Mouse (Mus musculus): Measurements from ENCODE around the gene Mtus2. TPM values are rescaled to one million over a fixed set of nuclear protein-coding genes. Genes with fewer than 3 reads are reported as not detected.

Mtus2 gene
- total RNA-seq, 1 experiment = 11.0 TPM

GRCm38 (mm10) chr5:148069909-148070308 is 112.8 kb downstream of the Mtus2 start:
- H3K4me1 ChIP-seq (ENCODE audit: control insufficient read depth in 2 of 2, insufficient read depth in 2 of 2, low read length in 2 of 2, poor library complexity in 1 of 2) = no peaks in the 10 kb centered on the region
- in situ Hi-C loops (cut with MboI; ENCODE audit: low sequenced_read_pairs in 2 of 2, unreplicated experiment in 2 of 2) = loop anchor here in 1 of 2 experiments (10.0 kb wide), 1 partner anchor 175 kb away; no protein-coding TSS in a partner anchor
- no peak overlapping the region for H3K4me3 ChIP-seq (ENCODE audit: insufficient read depth in 1 of 2, low read depth in 1 of 2, low read length in 2 of 2, poor library complexity in 1 of 2, severe bottlenecking in 1 of 2)
- H3K9me3 ChIP-seq (ENCODE audit: control insufficient read depth, insufficient read depth, low read depth, low read length) = no peaks in the 10 kb centered on the region
- no peak overlapping the region for H3K9ac ChIP-seq (ENCODE audit: insufficient read depth, low read depth, low read length, poor library complexity, severe bottlenecking)
- H3K27ac ChIP-seq (ENCODE audit: insufficient read depth, low read depth, low read length, poor library complexity, severe bottlenecking) = no peak overlapping the region
- no peak for TF ChIP-seq HCFC1 (IDR thresholded peaks at IDR 0.05; ENCODE audit: borderline replicate concordance, insufficient read depth, low read length)
- 0 out of 2 replicates have a peak, but pooled peaks have one; percentile 50 for TF ChIP-seq MAFK (IDR thresholded peaks at IDR 0.05; ENCODE audit: insufficient read depth, low read depth, low read length)
- no peak for TF ChIP-seq CHD2 (IDR thresholded peaks at IDR 0.05; ENCODE audit: low read depth, low read length)
- TF ChIP-seq ZNF384 (IDR thresholded peaks at IDR 0.05; ENCODE audit: low read depth, low read length) = no peak
- peak; percentile 31 for DNase-seq (ENCODE audit: low read depth, low spot score)
- no peaks in the 10 kb centered on the region for H3K36me3 ChIP-seq (ENCODE audit: control insufficient read depth, insufficient read depth, low read length, poor library complexity, severe bottlenecking)

GRCm38 (mm10) chr5:148071800-148072199 is 114.7 kb downstream of the Mtus2 start:
- DNase-seq (ENCODE audit: low read depth, low spot score) = peak; percentile 38
- no peak for TF ChIP-seq ZC3H11A (IDR thresholded peaks at IDR 0.05; ENCODE audit: borderline replicate concordance, low read depth, low read length)
- TF ChIP-seq MAFK (IDR thresholded peaks at IDR 0.05; ENCODE audit: insufficient read depth, low read depth, low read length) = no peak
- in situ Hi-C loops (cut with MboI; ENCODE audit: low sequenced_read_pairs in 2 of 2, unreplicated experiment in 2 of 2) = loop anchor here in 1 of 2 experiments (10.0 kb wide), 1 partner anchor 173 kb away; no protein-coding TSS in a partner anchor

GRCm38 (mm10) chr5:148073461-148073860 is 116.3 kb downstream of the Mtus2 start:
- Histone ChIP-seq H3K4me3 (ENCODE audit: insufficient read depth in 1 of 2, low read depth in 1 of 2, low read length in 2 of 2, poor library complexity in 1 of 2, severe bottlenecking in 1 of 2) (no peak overlapping the region), H3K27ac (ENCODE audit: insufficient read depth, low read depth, low read length, poor library complexity, severe bottlenecking) (no peak overlapping the region), H3K36me3 (ENCODE audit: control insufficient read depth, insufficient read depth, low read length, poor library complexity, severe bottlenecking) (no peaks in the 10 kb centered on the region), H3K9ac (ENCODE audit: insufficient read depth, low read depth, low read length, poor library complexity, severe bottlenecking) (no peak overlapping the region), H3K9me3 (ENCODE audit: control insufficient read depth, insufficient read depth, low read depth, low read length) (no peaks in the 10 kb centered on the region), H3K4me1 (ENCODE audit: control insufficient read depth in 2 of 2, insufficient read depth in 2 of 2, low read length in 2 of 2, poor library complexity in 1 of 2) (0 out of 4 replicates have a peak, but pooled peaks cover 0 to 2% of the 10 kb centered on the region in 2 experiments)
- TF ChIP-seq HCFC1 (IDR thresholded peaks at IDR 0.05; ENCODE audit: borderline replicate concordance, insufficient read depth, low read length) (no peak), CHD2 (IDR thresholded peaks at IDR 0.05; ENCODE audit: low read depth, low read length) (no peak), MAFK (IDR thresholded peaks at IDR 0.05; ENCODE audit: insufficient read depth, low read depth, low read length) (no peak), ZNF384 (IDR thresholded peaks at IDR 0.05; ENCODE audit: low read depth, low read length) (no peak), ZC3H11A (IDR thresholded peaks at IDR 0.05; ENCODE audit: borderline replicate concordance, low read depth, low read length) (no peak)
- peak; percentile 34 for DNase-seq (ENCODE audit: low read depth, low spot score)
- in situ Hi-C loops (cut with MboI; ENCODE audit: low sequenced_read_pairs in 2 of 2, unreplicated experiment in 2 of 2) = loop anchor here in 1 of 2 experiments (10.0 kb wide), 1 partner anchor 171 kb away; no protein-coding TSS in a partner anchor

More at GRCm38 (mm10) chr5:148071800-148072199, 114.7 kb downstream of the Mtus2 start:
- Histone ChIP-seq H3K27ac (ENCODE audit: insufficient read depth, low read depth, low read length, poor library complexity, severe bottlenecking) (no peak overlapping the region), H3K4me3 (ENCODE audit: insufficient read depth in 1 of 2, low read depth in 1 of 2, low read length in 2 of 2, poor library complexity in 1 of 2, severe bottlenecking in 1 of 2) (no peak overlapping the region), H3K4me1 (ENCODE audit: control insufficient read depth in 2 of 2, insufficient read depth in 2 of 2, low read length in 2 of 2, poor library complexity in 1 of 2) (no peaks in the 10 kb centered on the region), H3K36me3 (ENCODE audit: control insufficient read depth, insufficient read depth, low read length, poor library complexity, severe bottlenecking) (no peaks in the 10 kb centered on the region), H3K9me3 (ENCODE audit: control insufficient read depth, insufficient read depth, low read depth, low read length) (no peaks in the 10 kb centered on the region), H3K9ac (ENCODE audit: insufficient read depth, low read depth, low read length, poor library complexity, severe bottlenecking) (no peak overlapping the region)

- peak; percentile 38 for DNase-seq (ENCODE audit: low read depth, low spot score)
Observed at GRCm38 (mm10) chr5:148079732-148080131, 122.6 kb downstream of the Mtus2 start.

GRCm38 (mm10) chr5:148083541-148083940 is 126.4 kb downstream of the Mtus2 start:
- Histone ChIP-seq H3K27ac (ENCODE audit: insufficient read depth, low read depth, low read length, poor library complexity, severe bottlenecking) (no peak overlapping the region), H3K4me1 (ENCODE audit: control insufficient read depth in 2 of 2, insufficient read depth in 2 of 2, low read length in 2 of 2, poor library complexity in 1 of 2) (no peaks in the 10 kb centered on the region), H3K9ac (ENCODE audit: insufficient read depth, low read depth, low read length, poor library complexity, severe bottlenecking) (no peak overlapping the region), H3K4me3 (ENCODE audit: insufficient read depth in 1 of 2, low read depth in 1 of 2, low read length in 2 of 2, poor library complexity in 1 of 2, severe bottlenecking in 1 of 2) (no peak overlapping the region), H3K36me3 (ENCODE audit: control insufficient read depth, insufficient read depth, low read length, poor library complexity, severe bottlenecking) (no peaks in the 10 kb centered on the region), H3K9me3 (ENCODE audit: control insufficient read depth, insufficient read depth, low read depth, low read length) (no peaks in the 10 kb centered on the region)
- in situ Hi-C loops (cut with MboI; ENCODE audit: low sequenced_read_pairs in 2 of 2, unreplicated experiment in 2 of 2) = no loop called here
- TF ChIP-seq MAFK (IDR thresholded peaks at IDR 0.05; ENCODE audit: insufficient read depth, low read depth, low read length) (no peak), ZC3H11A (IDR thresholded peaks at IDR 0.05; ENCODE audit: borderline replicate concordance, low read depth, low read length) (no peak), CHD2 (IDR thresholded peaks at IDR 0.05; ENCODE audit: low read depth, low read length) (no peak), HCFC1 (IDR thresholded peaks at IDR 0.05; ENCODE audit: borderline replicate concordance, insufficient read depth, low read length) (no peak), ZNF384 (IDR thresholded peaks at IDR 0.05; ENCODE audit: low read depth, low read length) (no peak)
- peak; percentile 57 for DNase-seq (ENCODE audit: low read depth, low spot score)

More at GRCm38 (mm10) chr5:148079732-148080131, 122.6 kb downstream of the Mtus2 start:
- Histone ChIP-seq H3K36me3 (ENCODE audit: control insufficient read depth, insufficient read depth, low read length, poor library complexity, severe bottlenecking) (no peaks in the 10 kb centered on the region), H3K9me3 (ENCODE audit: control insufficient read depth, insufficient read depth, low read depth, low read length) (no peaks in the 10 kb centered on the region), H3K27ac (ENCODE audit: insufficient read depth, low read depth, low read length, poor library complexity, severe bottlenecking) (no peak overlapping the region), H3K4me3 (ENCODE audit: insufficient read depth in 1 of 2, low read depth in 1 of 2, low read length in 2 of 2, poor library complexity in 1 of 2, severe bottlenecking in 1 of 2) (no peak overlapping the region), H3K9ac (ENCODE audit: insufficient read depth, low read depth, low read length, poor library complexity, severe bottlenecking) (no peak overlapping the region), H3K4me1 (ENCODE audit: control insufficient read depth in 2 of 2, insufficient read depth in 2 of 2, low read length in 2 of 2, poor library complexity in 1 of 2) (0 out of 4 replicates have a peak, but pooled peaks cover 0 to 2% of the 10 kb centered on the region in 2 experiments)
- TF ChIP-seq CHD2 (IDR thresholded peaks at IDR 0.05; ENCODE audit: low read depth, low read length) (no peak), ZC3H11A (IDR thresholded peaks at IDR 0.05; ENCODE audit: borderline replicate concordance, low read depth, low read length) (peak; percentile 12; the same call in 1 of the 2 replicates)
- in situ Hi-C loops (cut with MboI; ENCODE audit: low sequenced_read_pairs in 2 of 2, unreplicated experiment in 2 of 2) = loop anchor here in 1 of 2 experiments (10.0 kb wide), 1 partner anchor 165 kb away; no protein-coding TSS in a partner anchor
